Mouse (Mus musculus) heart, embryonic 16.5 days (tissue): Measurements from ENCODE around the gene Rabepk. TPM values are rescaled to one million over a fixed set of nuclear protein-coding genes. Genes with fewer than 3 reads are reported as not detected.
A peak's percentile ranks its signal among the peaks of the same experiment; 100 is the strongest.
"Not testable (repeated sequence)": the region's sequence is repeated elsewhere in the genome, so short reads cannot be mapped to it uniquely, and the experiment has no call there.

Source experiments
- ATAC-seq: fragments of 200-750 bp; cut with Nextera tagmentation; replicated peaks from 2 replicates; pipeline ENCODE4 v1.8.0; 2017; ENCODE audit warnings: moderate number of reproducible peaks; ENCODE audit not compliant: insufficient read depth, low FRiP score; ENCODE audit errors: extremely low read depth
- H3K27ac ChIP-seq: fragments of 300-500 bp; sonication (generic); 2 replicates; pipeline ENCODE4 v1.5.1; 2014; ENCODE audit warnings: mild to moderate bottlenecking, low read length, control low read depth, moderate library complexity
- H3K27me3 ChIP-seq: fragments of 300-500 bp; sonication (generic); 2 replicates; pipeline ENCODE4 v1.6.1; 2014; ENCODE audit warnings: low read length, mixed read lengths; ENCODE audit not compliant: control insufficient read depth, insufficient read depth
- H3K36me3 ChIP-seq: fragments of 300-500 bp; sonication (generic); 2 replicates; pipeline ENCODE4 v1.6.1; 2014; ENCODE audit not compliant: control insufficient read depth, insufficient read depth
- H3K4me1 ChIP-seq: fragments of 300-500 bp; sonication (generic); 2 replicates; pipeline ENCODE4 v1.6.1; 2014; ENCODE audit warnings: low read length, mixed read lengths; ENCODE audit not compliant: control insufficient read depth, insufficient read depth
- H3K4me2 ChIP-seq: fragments of 300-500 bp; sonication (generic); 2 replicates; pipeline ENCODE4 v1.6.1; 2014; ENCODE audit warnings: low read depth, mild to moderate bottlenecking, control low read depth, low read length
- H3K4me3 ChIP-seq: fragments of 300-500 bp; sonication (generic); 2 replicates; pipeline ENCODE4 v1.5.1; 2014; ENCODE audit warnings: mild to moderate bottlenecking, control low read depth, low read length
- H3K9ac ChIP-seq: fragments of 300-500 bp; sonication (generic); 2 replicates; pipeline ENCODE4 v1.6.1; 2014; ENCODE audit warnings: low read length, control low read depth
- H3K9me3 ChIP-seq: fragments of 300-500 bp; sonication (generic); replicated peaks from 2 replicates; pipeline ENCODE4 v1.6.1; 2016; ENCODE audit warnings: low read length; ENCODE audit not compliant: control insufficient read depth
- WGBS: fragments of 180-500 bp; shearing (Covaris S2); extraction: QIAGEN DNeasy Blood & Tissue Kit; methylation state at CpG from one replicate; pipeline ENCODE4 v1.1.7; 2014; 5-methylcytosine and 5-hydroxymethylcytosine counted together
- polyA plus RNA-seq: library from polyadenylated mRNA; unstranded; fragments of >200 nt; fragmentation: Nextera tagmentation; extraction: Ambion mirVana; gene quantifications from 2 replicates; pipeline ENCODE4 v1.2.1, GENCODE M21; 2015

The Rabepk gene
- polyA plus RNA-seq, 1 experiment from 2014 or later, result 26.9 TPM

DNA sequence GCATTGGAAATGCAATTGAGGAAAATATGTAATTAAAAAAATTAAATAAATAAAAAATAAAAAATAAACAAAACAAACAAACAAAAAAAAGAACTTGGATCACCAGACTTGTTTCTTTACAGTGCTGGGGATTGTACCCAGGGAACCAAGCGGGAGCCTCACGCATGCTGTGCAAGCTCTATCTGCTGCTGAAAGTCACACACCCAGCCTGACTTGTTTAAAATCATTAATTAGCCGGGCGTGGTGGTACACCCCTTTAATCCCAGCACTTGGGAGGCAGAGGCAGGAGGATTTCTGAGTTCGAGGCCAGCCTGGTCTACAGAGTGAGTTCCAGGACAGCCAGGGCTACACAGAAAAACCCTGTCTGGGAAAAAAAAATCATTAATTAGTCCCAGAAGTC, 38.4 kb downstream of the Rabepk start:
- not testable (repeated sequence) for H3K9ac ChIP-seq, H3K36me3 ChIP-seq, H3K4me3 ChIP-seq, ATAC-seq, H3K4me2 ChIP-seq, H3K27ac ChIP-seq, H3K27me3 ChIP-seq, H3K9me3 ChIP-seq, H3K4me1 ChIP-seq
- 84% methylated on average over 5 of the region's 5 CpGs for WGBS

DNA sequence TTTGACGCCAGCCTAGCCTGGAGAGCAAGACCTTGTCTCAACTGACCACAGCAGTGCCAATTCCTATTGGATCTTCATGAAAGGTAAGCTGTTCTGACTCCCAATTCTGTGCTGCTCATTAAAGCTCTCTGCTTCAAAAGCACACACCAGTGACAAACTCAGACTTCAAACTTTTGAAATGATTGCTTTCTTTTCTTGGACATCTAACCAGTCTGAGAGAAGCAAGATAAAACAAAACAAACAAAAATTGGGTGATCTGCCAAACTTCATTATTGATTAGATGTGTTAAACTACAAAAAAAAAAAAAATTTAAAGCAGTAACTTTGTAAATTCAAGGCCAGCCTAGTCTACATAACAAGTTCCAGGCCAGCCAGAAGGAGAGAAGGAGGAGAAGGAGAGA, 42.4 kb downstream of the Rabepk start:
- no peak for ATAC-seq
- Histone ChIP-seq H3K36me3 (no peaks in the 10 kb centered on the region), H3K4me1 (peaks cover 5% of the 10 kb centered on the region), H3K4me2 (no peak overlapping the region), H3K27ac (no peak overlapping the region), H3K9ac (no peak overlapping the region), H3K27me3 (no peaks in the 10 kb centered on the region), H3K4me3 (no peak overlapping the region), H3K9me3 (no peaks in the 10 kb centered on the region)
- WGBS, result 77% methylated on average over 1 of the region's 1 CpGs

- H3K27ac ChIP-seq, result peak within 1 kb of the TSS; percentile 95
- H3K9ac ChIP-seq, result peak within 1 kb of the TSS; percentile 97
- H3K4me1 ChIP-seq, result peaks cover 11% of the 10 kb centered on the region
- 2% methylated on average over 14 of the region's 14 CpGs for WGBS
- H3K36me3 ChIP-seq, result no peaks in the 10 kb centered on the region
- H3K27me3 ChIP-seq, result no peaks in the 10 kb centered on the region
- H3K9me3 ChIP-seq, result no peaks in the 10 kb centered on the region
- peak within 1 kb of the TSS; percentile 94 for H3K4me3 ChIP-seq
- H3K4me2 ChIP-seq, result peak within 1 kb of the TSS; percentile 82
- no peak for ATAC-seq
Measured at GRCm38 (mm10) chr2:34754551-34755358, 45.0 kb downstream of the Rabepk start, which contains the start of gene Gapvd1. TSS of gene Gapvd1 (minus strand) at chr2:34755232.

DNA sequence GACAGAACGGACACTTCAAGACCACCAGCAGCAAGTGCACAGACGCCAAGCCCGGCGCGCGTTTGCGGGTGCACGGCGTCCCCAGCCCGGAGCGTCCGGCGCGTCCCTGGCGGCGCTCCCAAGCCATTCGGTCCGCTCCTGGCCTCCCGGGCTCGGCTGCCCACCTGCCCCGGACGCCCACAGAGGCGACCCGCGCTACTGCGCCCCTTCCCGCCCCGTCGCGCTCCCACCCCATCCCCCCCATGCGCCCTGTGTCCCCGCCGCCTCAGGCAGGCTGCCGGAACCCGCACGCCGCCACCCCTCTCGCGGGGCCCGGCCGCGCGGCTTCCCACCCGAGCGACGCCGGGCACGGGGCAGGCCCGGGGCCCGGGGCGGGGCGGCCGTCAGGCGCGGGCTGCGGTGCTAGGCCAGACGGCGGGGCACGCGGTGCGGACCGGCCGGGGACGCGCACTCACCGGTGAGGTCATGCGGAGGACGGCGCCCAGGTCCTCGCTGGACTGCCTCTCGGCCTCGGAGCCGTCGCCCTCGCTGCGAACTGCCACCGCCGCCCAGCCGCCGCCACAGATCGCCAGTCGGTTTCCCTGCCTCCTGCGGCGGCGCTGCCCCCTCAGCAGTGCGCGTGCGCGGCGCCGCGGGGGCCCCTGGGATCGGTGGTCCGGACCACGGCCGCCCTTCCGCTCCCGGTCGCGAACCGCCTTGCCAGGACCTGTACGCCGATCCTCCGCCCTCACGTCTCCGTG, 45.7 kb downstream of the Rabepk start:
- Histone ChIP-seq H3K4me1 (peaks cover 11% of the 10 kb centered on the region), H3K27me3 (no peaks in the 10 kb centered on the region), H3K4me3 (peak overlapping the region; percentile 94), H3K9me3 (no peaks in the 10 kb centered on the region), H3K9ac (peak overlapping the region; percentile 97), H3K4me2 (peak overlapping the region; percentile 82), H3K27ac (peak overlapping the region; percentile 95), H3K36me3 (no peaks in the 10 kb centered on the region)
- ATAC-seq, result peak; percentile 96
- WGBS, result under 1% methylated on average over 103 of the region's 106 CpGs

DNA sequence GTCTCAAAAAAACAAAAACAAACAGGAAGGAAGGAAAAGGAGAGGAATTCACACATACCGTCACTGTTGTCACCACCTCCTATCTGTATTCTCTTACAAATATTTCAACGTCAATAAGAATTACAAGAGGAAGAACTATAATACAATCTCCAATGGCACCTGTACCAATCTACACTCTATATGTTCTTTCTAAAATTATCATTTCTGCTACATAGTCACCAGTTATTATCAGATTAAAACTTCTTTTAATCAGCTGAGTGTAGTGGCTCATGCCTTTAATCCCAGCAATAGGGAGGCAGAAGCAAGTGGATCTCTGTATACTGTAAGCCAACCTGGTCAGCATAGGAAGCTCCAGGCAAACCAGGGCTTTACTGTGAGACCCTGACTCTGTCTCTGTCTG, 49.5 kb downstream of the Rabepk start:
- Histone ChIP-seq H3K36me3 (no peaks in the 10 kb centered on the region), H3K27me3 (no peaks in the 10 kb centered on the region), H3K9me3 (no peaks in the 10 kb centered on the region), H3K4me3 (no peak overlapping the region), H3K4me1 (peaks cover 11% of the 10 kb centered on the region), H3K27ac (no peak overlapping the region), H3K4me2 (no peak overlapping the region), H3K9ac (no peak overlapping the region)
- ATAC-seq, result no peak
- 58% methylated on average over 2 of the region's 2 CpGs for WGBS

DNA sequence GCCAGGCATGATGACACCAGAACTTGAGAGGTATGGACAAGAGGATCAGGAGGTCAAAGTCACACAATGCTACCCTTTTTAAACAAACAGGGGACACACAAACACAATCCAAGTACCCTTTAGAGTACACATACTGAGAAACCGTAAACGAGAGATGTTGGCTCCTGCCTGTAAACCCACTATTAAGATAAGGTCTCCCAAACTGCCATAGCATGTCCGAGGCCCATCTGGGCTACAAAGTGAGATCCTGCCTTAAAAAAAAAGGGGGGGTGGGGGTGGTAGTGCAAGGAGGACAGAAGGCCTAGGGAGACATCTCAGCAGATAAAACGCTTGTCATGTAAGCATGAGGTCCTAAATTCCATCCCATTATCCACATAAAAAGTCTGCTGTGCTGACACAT, 51.2 kb downstream of the Rabepk start:
- Histone ChIP-seq H3K4me1 (peaks cover 11% of the 10 kb centered on the region), H3K4me2 (no peak overlapping the region), H3K9ac (no peak overlapping the region), H3K27ac (no peak overlapping the region), H3K9me3 (no peaks in the 10 kb centered on the region), H3K4me3 (no peak overlapping the region), H3K36me3 (no peaks in the 10 kb centered on the region; the same call in 1 of the 2 replicates), H3K27me3 (no peaks in the 10 kb centered on the region)
- ATAC-seq, result no peak
- WGBS, result 85% methylated on average over 4 of the region's 4 CpGs

GRCm38 (mm10) chr2:34745673-34746072, 54.0 kb downstream of the Rabepk start:
- H3K36me3 ChIP-seq, result no peaks in the 10 kb centered on the region; the same call in 1 of the 2 replicates
- 77% methylated on average over 2 of the region's 2 CpGs for WGBS

DNA sequence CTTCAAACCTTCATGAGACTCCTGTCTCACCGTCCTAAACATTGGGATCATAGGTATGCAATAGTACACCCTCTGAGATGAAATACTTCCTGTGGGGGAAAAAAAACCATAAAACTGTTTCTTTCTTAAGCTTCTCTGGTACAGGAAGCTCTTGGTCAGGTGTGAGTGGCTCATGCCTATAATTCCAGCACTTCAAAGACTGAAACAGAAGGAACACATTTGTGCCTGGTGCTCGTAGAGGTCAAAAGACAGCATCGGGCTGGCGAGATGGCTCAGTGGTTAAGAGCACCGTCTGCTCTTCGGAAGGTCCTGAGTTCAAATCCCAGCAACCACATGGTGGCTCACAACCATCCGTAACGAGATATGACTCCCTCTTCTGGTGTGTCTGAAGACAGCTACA, 55.2 kb downstream of the Rabepk start:
- no peak overlapping the region for H3K27ac ChIP-seq
- no peaks in the 10 kb centered on the region for H3K9me3 ChIP-seq
- H3K4me1 ChIP-seq, result peaks cover 2% of the 10 kb centered on the region; the same call in 1 of the 2 replicates
- no peaks in the 10 kb centered on the region for H3K27me3 ChIP-seq
- no peak for ATAC-seq
- H3K4me3 ChIP-seq, result no peak overlapping the region
- H3K36me3 ChIP-seq, result no peaks in the 10 kb centered on the region; the same call in 1 of the 2 replicates
- no peak overlapping the region for H3K9ac ChIP-seq
- H3K4me2 ChIP-seq, result no peak overlapping the region
- 95% methylated on average over 8 of the region's 8 CpGs for WGBS

More at GRCm38 (mm10) chr2:34745673-34746072, 54.0 kb downstream of the Rabepk start:
- Histone ChIP-seq H3K9me3 (no peaks in the 10 kb centered on the region), H3K4me1 (peaks cover 5% of the 10 kb centered on the region), H3K9ac (no peak overlapping the region), H3K27ac (no peak overlapping the region), H3K27me3 (no peaks in the 10 kb centered on the region), H3K4me3 (no peak overlapping the region), H3K4me2 (no peak overlapping the region)
- ATAC-seq, result no peak

GRCm38 (mm10) chr2:34742675-34743074, 57.0 kb downstream of the Rabepk start:
- WGBS, result 81% methylated on average over 8 of the region's 8 CpGs
- Histone ChIP-seq H3K9ac (no peak overlapping the region), H3K4me3 (no peak overlapping the region), H3K36me3 (no peaks in the 10 kb centered on the region; the same call in 1 of the 2 replicates), H3K9me3 (no peaks in the 10 kb centered on the region), H3K4me1 (peaks cover 2% of the 10 kb centered on the region; the same call in 1 of the 2 replicates), H3K27ac (no peak overlapping the region), H3K4me2 (no peak overlapping the region), H3K27me3 (no peaks in the 10 kb centered on the region)
- no peak for ATAC-seq
